Mouse (Mus musculus) urinary bladder, postnatal 14 days (tissue): ENCODE results near the gene P3h4.

Source experiments
- DNase-seq: peaks from one replicate; pipeline ENCODE4 v3.0.0; 2021; ENCODE audit warnings: low spot score

P3h4 gene

DNA sequence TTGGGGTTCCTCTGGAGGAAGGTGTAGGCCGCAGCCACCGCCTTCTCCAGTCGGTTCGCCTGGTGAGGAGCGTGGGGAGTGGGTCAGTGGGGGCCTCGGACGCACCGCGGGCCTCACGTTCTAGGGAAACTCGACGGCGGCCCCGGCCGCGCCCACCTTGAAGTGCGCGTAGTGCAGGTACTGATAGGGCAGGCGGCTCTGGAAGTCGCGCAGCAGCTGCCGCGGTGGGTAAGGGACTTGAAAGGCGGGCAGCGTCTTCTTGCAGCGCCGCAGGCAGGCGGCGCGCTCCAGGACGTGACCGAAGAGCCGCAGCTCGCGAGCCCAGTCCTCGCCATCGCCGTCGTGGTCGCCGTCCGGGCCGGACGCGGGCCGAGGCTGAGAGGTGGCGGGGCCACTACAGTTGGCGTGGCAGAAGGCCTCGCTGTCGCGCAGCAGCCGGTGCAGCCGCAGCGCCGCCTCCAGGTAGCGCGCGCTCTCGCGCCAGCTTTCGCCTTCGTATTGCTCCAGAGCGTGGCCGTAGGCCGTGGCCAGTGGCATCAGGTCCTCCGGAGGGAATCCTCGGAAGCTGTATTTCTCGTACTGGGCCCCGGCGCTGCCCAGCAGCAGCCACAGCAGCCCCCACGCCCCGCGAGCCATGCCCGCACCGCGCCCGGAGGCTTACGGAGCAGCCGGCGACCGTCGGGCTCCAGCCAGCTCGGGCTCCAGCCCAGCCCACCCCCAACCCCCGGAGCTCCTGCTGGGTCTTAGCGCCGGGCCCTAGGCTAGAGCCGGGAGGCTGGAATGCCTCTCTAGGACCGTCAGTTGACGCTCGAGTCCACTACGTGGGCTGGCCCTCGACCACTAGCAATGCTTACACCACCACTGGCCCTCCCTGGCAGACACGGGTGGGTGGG, at the start of gene P3h4:
TSS of gene P3h4 (minus strand) at position 816 of the 893 bp plus-strand sequence.
- DNase-seq, result peak; percentile 86

DNA sequence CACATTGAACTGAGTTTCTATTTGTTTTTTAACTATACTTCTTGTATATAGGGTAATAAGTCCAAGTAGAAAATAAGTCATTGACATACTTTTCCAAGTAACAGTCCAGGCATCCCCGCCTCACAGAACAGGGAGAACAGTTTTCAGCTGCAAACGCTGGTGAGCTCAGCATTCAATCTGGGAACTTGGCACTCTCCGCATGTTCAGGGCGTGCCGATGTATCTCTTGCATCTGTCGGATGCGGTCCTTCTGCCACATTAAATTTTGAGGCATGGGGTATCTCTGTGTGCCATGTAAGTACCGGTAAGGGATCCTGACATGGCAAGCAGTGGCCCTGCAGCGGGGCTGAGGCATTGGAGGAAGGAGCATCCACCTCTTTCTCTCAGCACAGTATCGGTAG, 48.1 kb upstream of the P3h4 start:
- no peak for DNase-seq

DNA sequence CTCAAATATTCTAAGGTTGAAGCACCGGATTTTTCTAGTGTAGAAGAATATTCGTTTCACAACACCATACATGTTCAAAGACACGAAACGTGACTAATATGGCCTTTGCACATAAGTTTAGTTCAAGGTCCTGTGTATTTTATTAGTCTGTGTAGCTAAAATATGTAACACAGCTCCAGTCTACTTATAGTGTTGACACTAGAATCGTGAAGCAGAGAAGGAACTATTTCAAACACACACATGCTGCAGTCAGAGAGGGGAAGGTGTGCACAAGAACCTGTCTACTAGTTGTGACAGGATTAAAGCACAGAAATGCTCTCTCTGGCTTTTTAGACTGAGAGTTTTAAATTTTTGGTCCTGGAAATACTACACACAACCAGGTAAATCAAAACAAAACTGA, 43.1 kb upstream of the P3h4 start:
- no peak for DNase-seq

DNA sequence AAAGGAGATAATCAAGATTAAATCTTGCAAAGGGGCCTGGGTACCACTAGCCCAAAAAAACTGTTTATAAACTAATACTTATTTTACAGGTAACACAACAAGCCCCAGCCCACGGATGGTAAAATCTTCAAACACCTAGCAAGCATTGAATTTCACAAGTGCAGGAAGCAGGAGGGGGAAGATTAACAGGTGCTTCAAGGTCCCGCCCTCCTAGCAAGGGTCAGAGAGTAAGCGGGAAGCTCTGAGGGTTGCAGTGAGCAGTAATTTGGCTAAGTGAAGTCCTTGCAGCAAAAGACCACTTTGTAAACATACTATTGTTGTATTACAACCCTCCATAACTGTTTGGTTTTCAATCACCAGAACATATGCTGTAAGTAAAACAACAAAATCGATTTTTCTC, 42.6 kb upstream of the P3h4 start:
- no peak for DNase-seq

DNA sequence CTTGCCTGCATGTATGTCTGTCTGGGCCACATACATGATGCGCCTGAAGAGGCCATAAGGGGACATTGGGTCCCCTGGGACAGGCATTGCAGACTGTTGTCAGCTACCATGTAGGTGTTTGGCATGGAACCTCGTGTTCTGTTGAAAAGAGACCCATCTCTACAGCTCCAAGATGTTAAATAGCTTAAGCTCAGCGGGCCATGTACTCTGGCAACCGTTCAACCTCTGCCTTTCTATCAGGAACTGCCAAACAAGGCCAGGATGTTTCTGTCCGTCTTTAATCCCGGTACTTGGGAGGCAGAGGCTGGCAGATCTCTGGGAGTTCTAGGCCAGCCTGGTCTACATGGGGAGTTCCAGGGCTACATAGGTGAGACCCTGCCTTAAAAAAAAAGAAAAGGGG, 28.0 kb upstream of the P3h4 start:
- no peak for DNase-seq

DNA sequence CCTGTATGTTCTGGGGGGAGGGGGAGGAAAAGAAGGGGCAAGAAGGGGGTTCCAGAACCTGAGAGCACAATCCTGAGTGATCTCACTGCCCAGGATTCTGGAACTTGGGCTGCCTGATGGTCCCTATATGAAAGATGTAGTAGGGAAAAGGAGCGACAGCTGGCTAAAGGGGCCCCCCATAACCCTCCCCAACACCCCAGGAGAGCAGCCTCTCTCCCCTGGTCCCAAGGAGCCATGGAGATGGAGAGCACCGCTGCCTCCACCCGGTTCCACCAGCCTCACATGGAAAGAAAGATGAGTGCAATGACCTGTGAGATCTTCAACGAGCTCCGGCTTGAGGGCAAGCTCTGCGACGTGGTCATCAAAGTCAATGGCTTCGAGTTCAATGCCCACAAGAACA, 27.2 kb upstream of the P3h4 start, which contains the start of the genes Nt5c3b and Klhl10:
TSS of gene Nt5c3b (minus strand) at position 12 of the 400 bp plus-strand sequence.
TSS of gene Klhl10 (plus strand) at position 121 of the 400 bp plus-strand sequence.
- DNase-seq, result no peak

DNA sequence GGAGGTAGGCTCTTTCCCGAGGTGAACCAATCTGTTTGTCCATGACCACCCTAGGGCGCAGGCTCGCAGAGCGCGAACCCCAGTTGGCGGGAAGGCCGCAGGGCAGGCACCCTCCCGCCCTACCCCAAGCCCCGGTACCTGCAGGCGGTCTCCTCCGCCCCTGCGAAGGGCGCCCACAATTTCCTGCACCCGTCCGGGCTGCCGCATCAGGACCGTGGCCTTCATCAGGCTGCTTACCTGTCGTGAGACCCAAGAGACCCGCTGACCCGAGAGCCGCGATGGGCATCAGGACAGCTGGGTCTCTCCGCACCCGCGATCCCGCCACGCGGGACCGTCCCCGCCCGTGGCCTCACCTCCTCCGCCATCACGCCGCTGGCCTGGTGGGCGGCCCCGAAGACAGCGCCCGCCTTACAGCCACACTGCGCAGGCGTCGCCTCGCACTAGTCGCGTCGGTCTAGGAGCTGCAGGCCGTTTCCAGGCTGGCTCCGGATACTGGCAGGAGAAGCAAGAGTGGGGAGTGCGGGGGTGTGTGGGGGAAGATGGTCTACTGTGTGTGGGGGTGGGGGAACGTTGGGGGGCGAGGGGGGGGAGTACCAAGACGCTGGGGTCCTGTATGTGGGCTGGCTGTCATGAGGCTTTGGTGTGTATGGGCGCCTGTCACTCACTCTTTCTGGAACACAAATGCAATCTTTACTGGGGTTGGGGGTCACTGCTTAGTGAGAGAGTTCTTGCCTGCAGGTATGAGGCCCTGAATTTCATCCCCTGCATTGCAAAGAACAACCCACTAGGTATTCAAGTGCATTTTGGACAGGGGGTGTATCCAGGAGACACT, 26.3 kb upstream of the P3h4 start:
- peak; percentile 87 for DNase-seq

DNA sequence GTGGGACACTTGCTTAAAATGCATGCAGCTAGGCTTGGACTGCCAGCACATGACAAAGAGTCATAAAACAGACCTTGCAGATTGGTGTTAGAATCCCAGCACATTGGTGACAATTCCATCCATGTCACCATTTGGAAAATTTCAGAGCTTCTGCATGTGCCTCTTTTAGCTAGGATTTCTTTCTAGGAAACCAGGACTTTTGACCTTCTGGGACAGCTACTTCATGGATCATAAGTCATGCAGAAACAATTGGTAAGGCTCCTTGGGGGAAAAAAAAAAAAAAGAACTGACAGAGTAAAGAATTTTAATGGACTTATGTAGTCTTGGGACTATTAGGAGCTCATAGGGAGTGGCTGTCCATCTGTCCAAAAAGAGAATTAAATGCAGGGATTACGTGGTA, 23.3 kb upstream of the P3h4 start:
- DNase-seq, result no peak

DNA sequence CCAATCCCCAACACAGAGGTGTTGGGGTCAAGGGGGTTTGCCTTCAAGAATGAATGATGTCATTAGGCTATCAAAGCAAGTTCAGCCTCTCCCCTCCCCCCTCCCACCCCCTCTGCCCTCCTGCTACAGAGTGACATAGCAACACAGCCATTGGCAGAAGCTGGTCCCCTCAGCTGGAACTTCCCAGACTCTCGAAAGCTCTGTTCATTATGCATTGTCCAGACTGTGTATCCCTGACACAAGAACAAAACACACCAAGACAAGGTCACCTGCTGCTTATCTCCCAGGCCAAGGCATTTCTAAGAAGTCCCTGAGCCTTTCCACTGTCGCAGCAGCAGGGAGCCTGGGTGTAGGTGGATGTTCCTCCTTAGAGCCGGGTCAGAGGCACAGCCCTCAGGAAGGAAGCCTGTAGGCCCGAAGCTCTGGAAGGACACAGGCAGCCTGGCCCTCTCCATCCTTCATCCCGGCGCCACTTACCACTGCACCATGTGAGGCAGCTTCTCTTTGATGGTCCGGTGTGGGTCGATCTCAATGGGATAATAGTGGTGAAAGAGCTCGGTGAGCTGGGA, 21.1 kb upstream of the P3h4 start:
- DNase-seq, result no peak

DNA sequence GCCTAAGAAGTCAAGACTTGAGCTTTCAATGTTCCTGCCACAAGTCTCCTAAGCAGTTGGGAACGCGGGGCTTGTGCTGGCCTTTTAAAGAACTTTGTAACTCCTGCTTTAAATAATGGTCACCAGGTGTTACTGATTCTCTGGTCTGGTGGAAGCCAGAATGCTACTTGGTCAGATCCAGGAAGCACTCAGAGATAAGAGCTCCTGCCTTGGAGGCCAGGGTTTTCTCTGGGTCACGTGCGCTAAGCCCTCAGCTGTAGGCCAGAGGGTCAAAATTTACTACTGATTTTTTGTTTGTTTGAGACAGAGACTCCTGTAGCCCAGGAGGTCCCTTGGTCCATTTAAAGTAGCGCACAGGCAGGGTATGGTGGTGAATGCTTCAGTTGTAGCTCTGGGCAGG, 17.4 kb upstream of the P3h4 start:
- no peak for DNase-seq

DNA sequence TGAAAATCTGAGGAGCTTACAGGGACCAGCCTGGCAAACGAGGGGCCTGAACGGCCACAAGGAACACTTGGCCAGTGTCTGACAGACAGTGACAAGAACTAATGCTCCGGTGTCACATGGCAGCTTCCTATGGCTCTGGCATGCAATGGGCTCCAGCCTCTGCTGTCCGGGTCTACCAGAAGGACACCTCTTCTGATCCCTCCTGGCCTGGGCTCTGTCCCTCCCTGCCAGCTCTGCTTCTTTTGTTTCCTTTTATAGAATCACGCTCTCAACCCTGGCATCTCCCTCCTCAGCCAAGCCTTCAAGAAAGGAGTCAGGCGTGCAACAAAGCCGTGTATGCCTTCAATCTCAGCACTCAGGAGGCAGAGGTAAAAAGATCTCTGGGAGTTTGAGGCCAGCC, 15.4 kb upstream of the P3h4 start:
- no peak for DNase-seq

DNA sequence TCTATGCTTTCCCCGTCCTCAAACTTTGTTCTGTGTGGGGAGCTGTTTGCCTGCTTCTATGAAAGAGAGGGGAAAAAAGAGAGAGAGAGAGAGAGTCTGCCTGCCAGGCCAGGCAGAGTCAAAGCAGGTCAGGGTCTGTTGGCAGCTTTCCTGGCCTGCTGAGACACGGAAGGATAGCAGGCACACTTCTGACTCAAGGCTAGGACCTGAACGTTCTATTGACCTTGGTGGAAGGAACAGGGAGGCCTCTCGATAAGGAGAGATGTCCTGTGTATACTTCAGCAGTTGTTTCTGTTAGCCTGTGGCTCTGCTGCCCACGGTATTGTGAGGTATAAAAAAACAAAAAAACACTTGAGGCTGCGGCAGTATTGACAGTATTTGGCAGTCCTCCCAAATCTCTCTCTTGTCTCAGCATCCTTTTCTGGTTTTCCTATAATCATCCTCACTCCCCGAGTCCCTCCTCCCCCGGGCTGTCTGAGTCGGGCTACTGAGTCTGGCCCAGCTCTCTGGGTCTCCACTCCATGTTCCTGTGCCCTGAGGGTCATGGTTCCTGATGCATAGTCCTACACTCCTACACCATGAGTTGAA, 14.1 kb upstream of the P3h4 start:
- no peak for DNase-seq

DNA sequence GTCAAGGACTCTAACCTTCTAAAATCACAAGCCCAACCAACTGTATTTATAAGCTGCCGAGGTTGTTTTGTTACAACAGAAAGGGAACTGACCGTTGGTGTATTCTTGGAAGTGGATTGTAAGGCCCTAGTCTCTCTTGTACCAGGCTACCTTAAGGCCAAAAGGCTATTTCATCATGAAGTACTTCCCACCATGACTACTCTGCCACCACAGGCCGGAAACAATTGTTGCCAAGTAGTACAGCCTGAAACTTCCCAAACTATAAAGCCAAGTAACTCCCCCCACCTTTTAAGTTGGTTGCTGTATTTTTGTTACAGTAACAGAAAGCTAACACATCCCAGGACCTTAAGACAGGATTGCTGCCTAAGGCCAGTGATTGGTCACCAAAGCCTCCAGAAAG, 12.2 kb upstream of the P3h4 start:
- no peak for DNase-seq

DNA sequence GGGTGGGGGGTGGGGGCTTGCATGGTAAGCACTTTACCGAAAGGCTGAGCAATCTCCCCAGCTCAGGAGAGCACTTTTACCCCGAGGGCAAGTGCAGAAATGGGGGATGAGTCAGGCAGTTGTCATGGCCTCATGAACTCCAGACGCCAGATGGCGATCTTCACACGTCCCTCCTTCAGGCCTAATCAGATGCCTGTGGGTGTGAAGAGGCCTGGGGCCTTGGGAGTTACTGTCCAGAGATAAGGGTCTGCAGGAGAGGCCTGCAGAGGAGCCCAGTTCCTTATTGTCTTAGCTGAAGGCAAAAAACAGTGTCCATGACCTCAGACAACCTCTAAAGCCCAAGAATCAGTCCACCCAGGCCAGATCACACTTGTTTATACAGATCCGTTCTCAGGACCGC, 11.2 kb upstream of the P3h4 start:
- peak; percentile 86 for DNase-seq

DNA sequence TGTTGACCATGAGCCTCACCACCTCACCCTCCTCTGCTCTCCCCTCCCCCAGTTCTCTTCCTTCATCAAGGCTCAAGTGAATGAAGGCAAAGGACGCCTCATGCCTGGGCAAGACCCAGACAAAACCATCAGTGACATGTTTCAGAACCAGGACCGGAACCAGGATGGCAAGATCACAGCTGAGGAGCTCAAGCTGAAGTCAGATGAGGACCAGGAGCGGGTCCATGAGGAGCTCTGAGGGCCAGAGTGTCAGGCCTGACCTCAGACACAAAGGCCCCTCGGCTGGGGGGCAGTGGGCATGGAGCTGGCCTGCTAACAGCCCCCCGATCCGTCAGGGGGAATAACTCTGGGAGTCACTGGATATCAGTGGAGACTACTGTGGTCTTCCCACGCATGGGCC, 9.2 kb upstream of the P3h4 start:
- DNase-seq, result no peak

DNA sequence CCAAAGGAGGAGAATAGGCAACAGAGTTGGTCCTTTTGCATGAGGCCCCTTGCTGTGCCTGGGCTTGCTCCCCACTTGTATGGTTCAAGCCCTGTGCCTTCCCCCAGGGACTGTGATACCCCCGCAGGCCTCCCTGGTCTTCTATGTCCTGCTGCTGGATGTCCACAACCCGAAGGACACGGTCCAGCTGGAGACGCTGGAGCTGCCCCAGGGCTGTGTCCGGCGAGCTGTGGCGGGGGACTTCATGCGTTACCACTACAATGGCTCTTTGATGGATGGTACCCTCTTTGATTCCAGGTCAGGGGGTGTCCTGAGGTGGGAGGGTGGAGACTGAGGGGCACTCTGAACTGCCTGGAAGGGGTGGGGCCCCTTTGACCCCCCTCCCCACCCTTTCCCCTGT, 6.9 kb upstream of the P3h4 start:
- no peak for DNase-seq

DNA sequence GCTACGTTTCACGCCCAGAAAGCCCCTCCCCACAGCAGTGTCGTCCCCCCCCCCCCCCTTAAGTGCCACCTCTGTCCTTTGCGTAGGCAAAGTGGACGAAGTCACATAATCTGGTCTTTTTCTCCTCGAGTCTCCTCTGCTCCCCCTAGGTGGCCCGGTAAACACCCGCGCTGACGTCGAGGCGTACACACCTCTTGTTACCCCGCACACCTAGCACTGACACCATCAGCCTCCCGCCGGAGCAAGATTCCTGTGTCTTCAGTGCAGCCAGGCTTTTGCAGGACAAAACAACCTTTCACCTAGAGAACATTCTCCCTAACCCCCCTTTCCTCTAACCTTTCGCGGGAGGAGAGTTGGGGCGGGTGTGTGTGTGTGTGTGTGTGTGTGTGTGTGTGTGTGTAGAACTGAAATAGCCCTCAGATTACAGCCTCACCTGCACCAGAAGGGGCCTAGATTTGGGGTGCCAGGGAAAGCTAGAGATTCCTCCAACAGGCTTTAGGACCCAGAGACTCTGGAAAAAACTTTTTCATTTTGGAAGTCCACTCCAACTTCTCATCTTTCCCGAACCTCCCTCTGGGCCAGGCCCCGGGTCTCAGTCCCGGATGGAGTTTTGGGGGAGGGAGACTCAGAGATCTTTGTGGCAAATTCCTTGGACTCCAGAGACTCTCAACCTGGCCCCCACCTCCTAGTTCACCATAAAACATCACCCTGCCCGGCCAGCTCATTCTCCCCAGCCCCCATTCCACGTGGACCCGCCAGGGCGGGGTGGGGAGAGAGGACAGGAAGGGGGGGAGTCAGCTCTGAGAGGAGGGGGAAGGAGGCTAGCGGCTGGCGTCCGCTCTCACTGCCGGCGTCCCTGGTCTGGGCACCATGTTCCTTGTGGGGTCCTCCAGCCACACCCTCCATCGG, 532 bp upstream of the P3h4 start, which contains the start of gene Fkbp10:
TSS of gene Fkbp10 (plus strand) at position 784 of the 909 bp plus-strand sequence.
- DNase-seq, result peak; percentile 71

DNA sequence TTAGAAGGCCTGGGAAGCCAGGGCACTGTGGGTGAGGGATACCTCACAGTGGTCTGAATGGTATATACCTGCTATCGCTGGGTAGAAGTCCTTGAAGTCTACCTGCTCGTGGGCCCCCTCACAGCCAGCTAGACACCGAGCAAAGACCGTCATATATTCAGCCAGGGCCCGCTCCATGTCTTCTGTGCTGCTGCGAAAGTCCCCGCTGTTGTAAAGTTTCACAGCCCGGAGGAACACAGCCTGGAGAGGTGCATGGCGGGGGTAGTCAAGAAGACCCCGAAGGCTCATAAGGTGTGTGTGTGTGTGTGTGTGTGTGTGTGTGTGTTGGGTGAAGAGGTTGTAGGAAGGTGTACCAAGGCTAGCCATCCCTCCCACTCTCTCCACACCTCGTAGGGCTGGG, 1.1 kb downstream of the P3h4 start:
- no peak for DNase-seq

DNA sequence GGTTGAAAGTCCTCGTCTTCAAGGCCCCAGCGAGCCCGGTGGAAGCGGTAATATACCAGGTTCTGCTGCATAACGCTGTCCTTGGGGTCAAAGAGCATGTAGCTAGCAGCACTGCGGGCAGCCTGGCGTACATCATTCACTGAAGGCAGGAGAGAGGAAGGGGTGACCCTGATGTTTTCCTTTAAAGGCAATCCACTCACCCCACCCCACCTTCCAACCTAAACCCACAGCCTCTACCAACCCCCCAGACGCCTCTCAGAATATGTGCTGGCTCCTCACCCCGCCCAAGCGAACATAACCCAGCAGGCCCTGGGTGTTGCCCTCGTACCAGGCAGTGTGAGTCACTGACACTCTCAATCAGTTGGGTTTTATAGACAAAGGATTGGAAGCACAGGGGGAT, 2.9 kb downstream of the P3h4 start:
- peak; percentile 46 for DNase-seq

DNA sequence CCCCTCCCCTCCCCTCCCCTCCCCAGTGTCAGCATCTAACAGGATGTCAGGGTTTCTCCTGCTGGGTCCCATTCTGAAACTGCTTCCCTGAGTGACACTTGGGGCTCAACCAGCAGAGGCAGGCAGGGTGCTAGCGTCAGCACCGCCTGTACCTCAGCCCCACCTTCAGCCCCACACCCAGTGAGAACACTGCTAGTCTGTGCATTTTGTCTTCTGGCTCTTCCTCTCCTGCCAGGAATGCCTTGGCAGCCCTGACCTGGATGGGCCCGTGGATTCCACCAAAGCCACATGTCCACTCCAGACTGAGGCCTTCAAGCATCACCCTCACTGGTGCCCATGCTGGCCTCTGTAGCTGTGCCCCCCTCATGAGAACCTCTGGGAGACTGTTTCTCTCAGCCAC, 5.0 kb downstream of the P3h4 start:
- no peak for DNase-seq

DNA sequence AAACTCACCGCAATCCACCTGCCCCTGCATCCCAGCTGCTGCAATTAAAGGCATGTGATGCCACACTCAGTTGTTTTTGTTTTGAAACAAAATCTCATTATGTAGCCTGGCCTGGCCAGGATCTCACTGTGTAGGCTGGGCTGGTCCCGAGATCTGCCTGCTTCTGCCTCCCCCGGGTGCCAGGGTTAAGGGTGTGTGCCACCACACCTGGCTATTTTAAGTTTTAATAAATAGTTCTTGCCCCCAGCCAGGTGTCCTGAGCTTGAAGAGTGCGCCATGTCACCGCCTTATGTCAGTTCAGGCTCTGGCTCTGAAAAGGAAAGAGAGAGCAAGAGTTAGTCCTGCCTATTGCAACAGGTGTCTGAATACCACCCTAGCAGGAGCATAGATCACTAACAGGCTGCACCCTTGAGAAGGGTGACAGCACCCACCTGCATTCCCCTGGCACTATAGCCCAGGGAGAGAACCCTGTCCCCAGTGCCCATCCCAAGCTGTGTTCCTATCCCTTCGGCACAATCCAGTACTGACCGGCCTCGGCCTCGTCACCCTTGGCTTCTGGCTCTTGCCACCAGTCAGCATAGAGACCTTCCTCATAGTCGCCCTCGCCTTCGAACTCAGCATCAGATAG, 5.7 kb downstream of the P3h4 start:
- no peak for DNase-seq
